Mouse (Mus musculus) intestine, embryonic 14.5 days (tissue): ENCODE measurements around the gene Lrrc10b. TPM values are rescaled to one million over a fixed set of nuclear protein-coding genes. Genes with fewer than 3 reads are reported as not detected.

ENCODE experiments used
- ATAC-seq: fragments of 200-750 bp; cut with Nextera tagmentation; replicated peaks from 2 replicates; pipeline ENCODE4 v1.8.0; 2017; ENCODE audit warnings: low read depth, moderate number of reproducible peaks, moderate TSS enrichment, moderate library complexity; ENCODE audit not compliant: low FRiP score, low TSS enrichment
- DNase-seq: peaks from one replicate; pipeline ENCODE4 v3.0.0-alpha.2; 2018; ENCODE audit warnings: low spot score
- H3K27ac ChIP-seq: fragments of 300-500 bp; sonication (generic); 2 replicates; pipeline ENCODE4 v1.5.1; 2014; ENCODE audit warnings: low read depth, mild to moderate bottlenecking, control low read depth
- H3K27me3 ChIP-seq: fragments of 300-500 bp; sonication (generic); replicated peaks from 2 replicates; pipeline ENCODE4 v1.6.1; 2014; ENCODE audit warnings: low read length, control low read depth; ENCODE audit not compliant: control insufficient read depth, insufficient read depth
- H3K36me3 ChIP-seq: fragments of 300-500 bp; sonication (generic); 2 replicates; pipeline ENCODE4 v1.6.1; 2014; ENCODE audit warnings: low read length, control low read depth; ENCODE audit not compliant: control insufficient read depth, insufficient read depth
- H3K4me1 ChIP-seq: fragments of 300-500 bp; sonication (generic); replicated peaks from 2 replicates; pipeline ENCODE4 v1.6.1; 2014; ENCODE audit warnings: low read length, control low read depth, mixed read lengths; ENCODE audit not compliant: control insufficient read depth, insufficient read depth
- H3K4me2 ChIP-seq: fragments of 300-500 bp; sonication (generic); 2 replicates; pipeline ENCODE4 v1.6.1; 2014; ENCODE audit warnings: low read length
- H3K4me3 ChIP-seq: fragments of 300-500 bp; sonication (generic); 2 replicates; pipeline ENCODE4 v1.5.1; 2014; ENCODE audit warnings: low read depth, low read length, control low read depth, mixed read lengths
- H3K9ac ChIP-seq: fragments of 300-500 bp; sonication (generic); 2 replicates; pipeline ENCODE4 v1.6.1; 2014; ENCODE audit warnings: mild to moderate bottlenecking, low read length
- H3K9me3 ChIP-seq: fragments of 300-500 bp; sonication (generic); 2 replicates; pipeline ENCODE4 v1.6.1; 2016; ENCODE audit warnings: low read length, control low read depth; ENCODE audit not compliant: control insufficient read depth
- WGBS: fragments of 180-500 bp; shearing (Covaris S2); extraction: QIAGEN DNeasy Blood & Tissue Kit; methylation state at CpG from one replicate; pipeline ENCODE4 v1.1.7; 2014; 5-methylcytosine and 5-hydroxymethylcytosine counted together
- polyA plus RNA-seq: library from polyadenylated mRNA; unstranded; fragments of >200 nt; fragmentation: Nextera tagmentation; extraction: Ambion mirVana; gene quantifications from 2 replicates; pipeline ENCODE4 v1.2.1, GENCODE M21; 2014

Lrrc10b gene
- polyA plus RNA-seq, 1 experiment from 2014 or later = 0.60 TPM

- Histone ChIP-seq H3K36me3 (no peaks in the 10 kb centered on the region), H3K27me3 (no peaks in the 10 kb centered on the region), H3K4me2 (no peak overlapping the region), H3K9ac (no peak overlapping the region), H3K9me3 (no peaks in the 10 kb centered on the region), H3K4me1 (no peaks in the 10 kb centered on the region), H3K27ac (no peak overlapping the region), H3K4me3 (no peak overlapping the region)
- no peak for ATAC-seq
- no peak for DNase-seq
- 54% methylated on average over 4 of the region's 4 CpGs for WGBS
Observed at GRCm38 (mm10) chr19:10479541-10479940, 22.3 kb upstream of the Lrrc10b start.

DNA sequence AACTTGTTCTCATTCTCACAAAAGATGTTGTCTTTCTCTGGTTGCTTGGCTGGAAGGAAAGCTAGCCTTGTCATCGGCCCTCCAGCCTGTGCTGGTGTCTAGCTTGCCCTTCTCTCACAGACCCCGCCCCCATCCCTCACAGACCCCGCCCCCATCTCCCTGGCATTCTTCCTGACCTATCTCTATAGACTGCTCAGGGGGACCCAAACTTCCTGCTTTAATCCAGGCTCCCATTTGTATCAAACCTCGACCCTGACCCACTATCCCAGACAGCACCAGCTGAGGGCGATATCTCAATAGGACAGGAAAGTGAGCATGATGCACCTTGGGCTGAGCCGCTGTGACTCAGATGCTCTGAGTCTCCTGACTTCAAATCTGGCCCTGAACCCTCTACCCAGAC is 16.5 kb upstream of the Lrrc10b start:
- Histone ChIP-seq H3K9me3 (no peaks in the 10 kb centered on the region), H3K36me3 (no peaks in the 10 kb centered on the region), H3K9ac (no peak overlapping the region), H3K4me3 (no peak overlapping the region), H3K4me2 (no peak overlapping the region), H3K27ac (no peak overlapping the region), H3K4me1 (0 out of 2 replicates have a peak, but pooled peaks cover 3% of the 10 kb centered on the region), H3K27me3 (no peaks in the 10 kb centered on the region)
- no peak for ATAC-seq
- DNase-seq = no peak
- WGBS = 18% methylated on average over 6 of the region's 6 CpGs

- Histone ChIP-seq H3K4me2 (no peak overlapping the region), H3K9me3 (no peaks in the 10 kb centered on the region), H3K9ac (no peak overlapping the region), H3K36me3 (no peaks in the 10 kb centered on the region), H3K4me3 (no peak overlapping the region), H3K27ac (no peak overlapping the region), H3K4me1 (0 out of 2 replicates have a peak, but pooled peaks cover 3% of the 10 kb centered on the region), H3K27me3 (no peaks in the 10 kb centered on the region)
- no peak for DNase-seq
- ATAC-seq = no peak
- WGBS = 72% methylated on average over 3 of the region's 3 CpGs
Observed at GRCm38 (mm10) chr19:10472958-10473357, 15.7 kb upstream of the Lrrc10b start.

DNA sequence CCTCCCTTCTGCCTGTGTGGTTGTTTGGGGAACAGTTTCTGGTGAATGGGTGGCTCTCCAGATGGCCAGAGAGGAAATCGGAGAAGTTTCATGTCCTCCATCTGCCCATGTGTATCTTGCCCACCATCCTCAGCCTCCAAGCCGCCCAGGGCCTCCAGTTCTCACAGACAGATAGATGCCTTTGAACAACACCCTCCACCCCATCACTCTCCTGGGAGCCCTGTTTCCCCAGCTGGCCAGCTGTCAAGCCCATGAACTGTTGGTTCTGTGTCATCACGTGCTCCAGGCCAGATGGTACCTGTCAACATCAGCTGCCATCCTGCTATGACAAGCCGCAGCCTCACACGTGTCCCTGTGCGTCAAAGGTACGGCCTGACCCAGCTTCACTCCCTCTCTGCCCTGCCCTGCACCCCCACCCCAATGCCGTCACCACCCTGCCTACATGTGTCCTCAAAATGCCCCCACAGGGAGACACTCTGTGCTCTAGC is 11.9 kb upstream of the Lrrc10b start:
- no peak overlapping the region for H3K4me3 ChIP-seq
- WGBS = 41% methylated on average over 8 of the region's 8 CpGs
- H3K4me2 ChIP-seq = no peak overlapping the region
- no peak overlapping the region for H3K27ac ChIP-seq
- no peaks in the 10 kb centered on the region for H3K36me3 ChIP-seq
- 0 out of 2 replicates have a peak, but pooled peaks cover 3% of the 10 kb centered on the region for H3K4me1 ChIP-seq
- H3K9ac ChIP-seq = no peak overlapping the region
- no peak for ATAC-seq
- H3K27me3 ChIP-seq = no peaks in the 10 kb centered on the region
- no peaks in the 10 kb centered on the region for H3K9me3 ChIP-seq
- DNase-seq = no peak

- H3K9ac ChIP-seq = no peak overlapping the region
- H3K27me3 ChIP-seq = peaks cover 31% of the 10 kb centered on the region
- H3K9me3 ChIP-seq = no peaks in the 10 kb centered on the region
- H3K36me3 ChIP-seq = no peaks in the 10 kb centered on the region
- no peak overlapping the region for H3K4me3 ChIP-seq
- H3K4me2 ChIP-seq = no peak overlapping the region
- ATAC-seq (no peak), DNase-seq (no peak)
- no peak overlapping the region for H3K27ac ChIP-seq
- WGBS = 37% methylated on average over 4 of the region's 4 CpGs
- 0 out of 2 replicates have a peak, but pooled peaks cover 3% of the 10 kb centered on the region for H3K4me1 ChIP-seq
Observed at GRCm38 (mm10) chr19:10464427-10464826, 7.2 kb upstream of the Lrrc10b start.

- Histone ChIP-seq H3K27me3 (peaks cover 59% of the 10 kb centered on the region), H3K4me2 (no peak overlapping the region), H3K36me3 (no peaks in the 10 kb centered on the region), H3K9me3 (no peaks in the 10 kb centered on the region), H3K9ac (no peak overlapping the region), H3K4me3 (no peak overlapping the region), H3K4me1 (peaks cover 10% of the 10 kb centered on the region; the same call in 1 of the 2 replicates), H3K27ac (no peak overlapping the region)
- no peak for ATAC-seq
- 40% methylated on average over 7 of the region's 7 CpGs for WGBS
- DNase-seq = no peak
Observed at GRCm38 (mm10) chr19:10461584-10461983, 4.3 kb upstream of the Lrrc10b start.

DNA sequence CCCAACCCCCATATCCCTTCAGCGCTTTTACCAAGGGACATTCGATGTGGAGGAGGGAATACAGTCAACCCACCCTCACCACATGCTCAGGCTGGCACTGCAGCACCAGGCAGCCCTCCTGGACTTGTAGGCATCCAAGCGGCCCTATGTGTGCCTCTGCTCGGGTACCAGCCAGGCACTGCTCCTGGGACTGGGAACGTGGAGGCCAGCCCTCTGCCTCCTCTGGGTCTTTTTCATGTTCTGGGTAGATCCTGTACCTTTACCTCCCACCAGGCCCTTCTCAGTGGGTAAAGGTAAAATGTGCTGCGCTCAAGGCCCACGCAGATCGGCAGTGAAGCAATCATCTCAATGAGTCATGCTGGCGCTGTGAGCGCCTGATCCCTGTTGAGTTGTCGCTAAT is 2.6 kb upstream of the Lrrc10b start:
- H3K27ac ChIP-seq = no peak overlapping the region
- ATAC-seq (no peak), DNase-seq (no peak)
- no peaks in the 10 kb centered on the region for H3K9me3 ChIP-seq
- H3K4me2 ChIP-seq = no peak overlapping the region
- H3K4me3 ChIP-seq = no peak overlapping the region
- H3K4me1 ChIP-seq = peaks cover 14% of the 10 kb centered on the region; the same call in 1 of the 2 replicates
- peaks cover 75% of the 10 kb centered on the region for H3K27me3 ChIP-seq
- no peaks in the 10 kb centered on the region for H3K36me3 ChIP-seq
- 47% methylated on average over 11 of the region's 11 CpGs for WGBS
- H3K9ac ChIP-seq = no peak overlapping the region

- Histone ChIP-seq H3K4me2 (peak overlapping the region; percentile 91), H3K36me3 (no peaks in the 10 kb centered on the region), H3K27me3 (peaks cover 89% of the 10 kb centered on the region), H3K4me3 (peak overlapping the region; percentile 48; the same call in 1 of the 2 replicates), H3K27ac (no peak overlapping the region), H3K9me3 (no peaks in the 10 kb centered on the region), H3K9ac (no peak overlapping the region), H3K4me1 (peaks cover 14% of the 10 kb centered on the region; the same call in 1 of the 2 replicates)
- ATAC-seq = no peak
- 22% methylated on average over 8 of the region's 8 CpGs for WGBS
- no peak for DNase-seq
Observed at GRCm38 (mm10) chr19:10458096-10458495, 823 bp upstream of the Lrrc10b start.

DNA sequence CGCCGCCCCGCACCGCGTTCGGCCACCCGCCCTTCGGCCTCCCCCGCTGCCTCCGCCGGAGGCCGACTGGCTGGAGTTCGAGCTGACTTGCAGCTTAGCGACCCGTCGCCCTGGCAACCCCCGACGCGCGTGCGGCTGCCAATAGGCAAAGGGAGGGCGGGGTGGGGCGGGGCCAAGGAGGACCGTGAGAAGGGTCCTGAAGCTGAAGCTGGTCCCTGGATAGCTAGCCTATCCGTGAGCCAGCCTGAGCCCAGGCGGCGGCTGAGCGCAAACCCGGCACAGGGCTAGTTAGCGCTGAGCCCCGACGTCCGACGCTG is 169 bp upstream of the Lrrc10b start:
- Histone ChIP-seq H3K4me3 (peak overlapping the region; percentile 48), H3K36me3 (no peaks in the 10 kb centered on the region), H3K27me3 (peaks cover 89% of the 10 kb centered on the region), H3K27ac (no peak overlapping the region), H3K4me1 (peaks cover 14% of the 10 kb centered on the region; the same call in 1 of the 2 replicates), H3K4me2 (peak overlapping the region; percentile 91), H3K9me3 (no peaks in the 10 kb centered on the region), H3K9ac (0 out of 2 replicates have a peak overlapping the region, but pooled peaks have one; percentile 10)
- ATAC-seq (peak; percentile 87), DNase-seq (peak; percentile 87)
- WGBS = under 1% methylated on average over 30 of the region's 34 CpGs
